Mouse (Mus musculus): ENCODE measurements around the gene Ankrd23. TPM values are rescaled to one million over a fixed set of nuclear protein-coding genes. Genes with fewer than 3 reads are reported as not detected.

The Ankrd23 gene
- polyA plus RNA-seq, 1 experiment from 2014 or later, result 11.6 TPM

GRCm38 (mm10) chr1:36551904-36552303 is 15.2 kb upstream of the Ankrd23 start:
- Histone ChIP-seq H3K9ac (ENCODE audit: low read length) (no peak overlapping the region), H3K4me2 (ENCODE audit: low read length) (no peak overlapping the region), H3K27me3 (replicated peaks; ENCODE audit: control insufficient read depth, insufficient read depth, low read length) (no peaks in the 10 kb centered on the region), H3K36me3 (ENCODE audit: control insufficient read depth, insufficient read depth, low read length) (peaks cover 69% of the 10 kb centered on the region), H3K9me3 (ENCODE audit: control insufficient read depth, low read length) (no peaks in the 10 kb centered on the region), H3K27ac (ENCODE audit: low read depth) (no peak overlapping the region), H3K4me1 (replicated peaks; ENCODE audit: control insufficient read depth, insufficient read depth, low read length) (peaks cover 41% of the 10 kb centered on the region), H3K4me3 (ENCODE audit: low read depth, low read length) (no peak overlapping the region)
- ATAC-seq (replicated peaks; ENCODE audit: low FRiP score, low TSS enrichment, low read depth) (no peak), DNase-seq (ENCODE audit: low spot score) (no peak)
- 89% methylated on average over 17 of the region's 17 CpGs for WGBS

- peaks cover 41% of the 10 kb centered on the region for H3K4me1 ChIP-seq (replicated peaks; ENCODE audit: control insufficient read depth, insufficient read depth, low read length)
- ATAC-seq (replicated peaks; ENCODE audit: low FRiP score, low TSS enrichment, low read depth), result no peak
These were observed 13.6 kb upstream of the Ankrd23 start for GRCm38 (mm10) chr1:36550075-36550863.

GRCm38 (mm10) chr1:36549491-36549890 is 12.8 kb upstream of the Ankrd23 start:
- H3K27me3 ChIP-seq (replicated peaks; ENCODE audit: control insufficient read depth, insufficient read depth, low read length), result no peaks in the 10 kb centered on the region
- peaks cover 33% of the 10 kb centered on the region for H3K4me1 ChIP-seq (replicated peaks; ENCODE audit: control insufficient read depth, insufficient read depth, low read length)
- no peaks in the 10 kb centered on the region for H3K9me3 ChIP-seq (ENCODE audit: control insufficient read depth, low read length)
- no peak for DNase-seq (ENCODE audit: low spot score)
- ATAC-seq (replicated peaks; ENCODE audit: low FRiP score, low TSS enrichment, low read depth), result no peak
- H3K4me3 ChIP-seq (ENCODE audit: low read depth, low read length), result no peak overlapping the region
- peaks cover 59% of the 10 kb centered on the region for H3K36me3 ChIP-seq (ENCODE audit: control insufficient read depth, insufficient read depth, low read length)
- WGBS, result 73% methylated on average over 18 of the region's 18 CpGs
- H3K27ac ChIP-seq (ENCODE audit: low read depth), result no peak overlapping the region
- no peak overlapping the region for H3K4me2 ChIP-seq (ENCODE audit: low read length)
- H3K9ac ChIP-seq (ENCODE audit: low read length), result no peak overlapping the region

More at GRCm38 (mm10) chr1:36550075-36550863, 13.6 kb upstream of the Ankrd23 start:
- no peak overlapping the region for H3K9ac ChIP-seq (ENCODE audit: low read length)
- no peak overlapping the region for H3K27ac ChIP-seq (ENCODE audit: low read depth)
- no peak for DNase-seq (ENCODE audit: low spot score)
- no peaks in the 10 kb centered on the region for H3K27me3 ChIP-seq (replicated peaks; ENCODE audit: control insufficient read depth, insufficient read depth, low read length)
- peaks cover 67% of the 10 kb centered on the region for H3K36me3 ChIP-seq (ENCODE audit: control insufficient read depth, insufficient read depth, low read length)
- WGBS, result 80% methylated on average over 20 of the region's 20 CpGs
- no peak overlapping the region for H3K4me3 ChIP-seq (ENCODE audit: low read depth, low read length)
- H3K9me3 ChIP-seq (ENCODE audit: control insufficient read depth, low read length), result no peaks in the 10 kb centered on the region
- no peak overlapping the region for H3K4me2 ChIP-seq (ENCODE audit: low read length)

- H3K36me3 ChIP-seq (ENCODE audit: control insufficient read depth, insufficient read depth, low read length), result peaks cover 52% of the 10 kb centered on the region
- no peak overlapping the region for H3K4me2 ChIP-seq (ENCODE audit: low read length)
- 47% methylated on average over 8 of the region's 8 CpGs for WGBS
These were observed 12.1 kb upstream of the Ankrd23 start for GRCm38 (mm10) chr1:36548771-36549170.

GRCm38 (mm10) chr1:36547981-36548598 is 11.4 kb upstream of the Ankrd23 start:
- Histone ChIP-seq H3K4me1 (replicated peaks; ENCODE audit: control insufficient read depth, insufficient read depth, low read length) (peaks cover 27% of the 10 kb centered on the region), H3K9me3 (ENCODE audit: control insufficient read depth, low read length) (no peaks in the 10 kb centered on the region), H3K4me3 (ENCODE audit: low read depth, low read length) (no peak overlapping the region), H3K27me3 (replicated peaks; ENCODE audit: control insufficient read depth, insufficient read depth, low read length) (no peaks in the 10 kb centered on the region), H3K4me2 (ENCODE audit: low read length) (no peak overlapping the region), H3K36me3 (ENCODE audit: control insufficient read depth, insufficient read depth, low read length) (peaks cover 45% of the 10 kb centered on the region), H3K27ac (ENCODE audit: low read depth) (peak overlapping the region; percentile 60), H3K9ac (ENCODE audit: low read length) (no peak overlapping the region)
- no peak for DNase-seq (ENCODE audit: low spot score)
- ATAC-seq (replicated peaks; ENCODE audit: low FRiP score, low TSS enrichment, low read depth), result no peak
- 42% methylated on average over 9 of the region's 9 CpGs for WGBS

More at GRCm38 (mm10) chr1:36548771-36549170, 12.1 kb upstream of the Ankrd23 start:
- no peak for ATAC-seq (replicated peaks; ENCODE audit: low FRiP score, low TSS enrichment, low read depth)
- Histone ChIP-seq H3K27ac (ENCODE audit: low read depth) (no peak overlapping the region), H3K9ac (ENCODE audit: low read length) (no peak overlapping the region), H3K4me3 (ENCODE audit: low read depth, low read length) (no peak overlapping the region), H3K9me3 (ENCODE audit: control insufficient read depth, low read length) (no peaks in the 10 kb centered on the region), H3K4me1 (replicated peaks; ENCODE audit: control insufficient read depth, insufficient read depth, low read length) (peaks cover 27% of the 10 kb centered on the region), H3K27me3 (replicated peaks; ENCODE audit: control insufficient read depth, insufficient read depth, low read length) (no peaks in the 10 kb centered on the region)
- DNase-seq (ENCODE audit: low spot score), result no peak

- H3K27me3 ChIP-seq (replicated peaks; ENCODE audit: control insufficient read depth, insufficient read depth, low read length), result no peaks in the 10 kb centered on the region
- peak within 1 kb of the TSS; percentile 73 for H3K4me3 ChIP-seq (ENCODE audit: low read depth, low read length)
- H3K27ac ChIP-seq (ENCODE audit: low read depth), result peak within 1 kb of the TSS; percentile 60
- H3K36me3 ChIP-seq (ENCODE audit: control insufficient read depth, insufficient read depth, low read length), result peaks cover 41% of the 10 kb centered on the region
- H3K4me2 ChIP-seq (ENCODE audit: low read length), result peak within 1 kb of the TSS; percentile 75
- DNase-seq (ENCODE audit: low spot score) (peak; percentile 91), ATAC-seq (replicated peaks; ENCODE audit: low FRiP score, low TSS enrichment, low read depth) (peak; percentile 96)
- H3K4me1 ChIP-seq (replicated peaks; ENCODE audit: control insufficient read depth, insufficient read depth, low read length), result peaks cover 27% of the 10 kb centered on the region
- WGBS, result under 1% methylated on average over 43 of the region's 43 CpGs
- peak within 1 kb of the TSS; percentile 60 for H3K9ac ChIP-seq (ENCODE audit: low read length)
- H3K9me3 ChIP-seq (ENCODE audit: control insufficient read depth, low read length), result no peaks in the 10 kb centered on the region
These were observed 10.3 kb upstream of the Ankrd23 start, which contains the start of gene Ankrd39 for GRCm38 (mm10) chr1:36546888-36547471. Gene Ankrd39 (minus strand): TSS chr1:36547445.

- WGBS, result 67% methylated on average over 19 of the region's 19 CpGs
- H3K27me3 ChIP-seq (replicated peaks; ENCODE audit: control insufficient read depth, insufficient read depth, low read length), result no peaks in the 10 kb centered on the region
- peaks cover 41% of the 10 kb centered on the region for H3K36me3 ChIP-seq (ENCODE audit: control insufficient read depth, insufficient read depth, low read length)
- H3K4me1 ChIP-seq (replicated peaks; ENCODE audit: control insufficient read depth, insufficient read depth, low read length), result peaks cover 27% of the 10 kb centered on the region
- H3K4me2 ChIP-seq (ENCODE audit: low read length), result peak overlapping the region; percentile 75
- peak overlapping the region; percentile 60 for H3K9ac ChIP-seq (ENCODE audit: low read length)
- DNase-seq (ENCODE audit: low spot score) (no peak), ATAC-seq (replicated peaks; ENCODE audit: low FRiP score, low TSS enrichment, low read depth) (no peak)
- H3K4me3 ChIP-seq (ENCODE audit: low read depth, low read length), result peak overlapping the region; percentile 73
- no peak overlapping the region for H3K27ac ChIP-seq (ENCODE audit: low read depth)
- no peaks in the 10 kb centered on the region for H3K9me3 ChIP-seq (ENCODE audit: control insufficient read depth, low read length)
These were observed 9.3 kb upstream of the Ankrd23 start for GRCm38 (mm10) chr1:36545845-36546600.

GRCm38 (mm10) chr1:36545382-36545781 is 8.7 kb upstream of the Ankrd23 start:
- Histone ChIP-seq H3K9ac (ENCODE audit: low read length) (no peak overlapping the region), H3K27me3 (replicated peaks; ENCODE audit: control insufficient read depth, insufficient read depth, low read length) (no peaks in the 10 kb centered on the region), H3K4me1 (replicated peaks; ENCODE audit: control insufficient read depth, insufficient read depth, low read length) (peaks cover 27% of the 10 kb centered on the region), H3K27ac (ENCODE audit: low read depth) (no peak overlapping the region), H3K36me3 (ENCODE audit: control insufficient read depth, insufficient read depth, low read length) (peaks cover 40% of the 10 kb centered on the region), H3K4me3 (ENCODE audit: low read depth, low read length) (no peak overlapping the region), H3K4me2 (ENCODE audit: low read length) (no peak overlapping the region), H3K9me3 (ENCODE audit: control insufficient read depth, low read length) (no peaks in the 10 kb centered on the region)
- DNase-seq (ENCODE audit: low spot score) (no peak), ATAC-seq (replicated peaks; ENCODE audit: low FRiP score, low TSS enrichment, low read depth) (no peak)
- 82% methylated on average over 2 of the region's 2 CpGs for WGBS
